Mouse (Mus musculus): ENCODE results near the gene Ly6g6d.

GRCm38 (mm10) chr17:35071454-35071853 lies 6.4 kb downstream of the Ly6g6d start:
- no peak for TF ChIP-seq POLR2A (IDR thresholded peaks at IDR 0.05; ENCODE audit: low read depth, low read length)
- TF ChIP-seq CTCF (IDR thresholded peaks at IDR 0.05; ENCODE audit: extremely low read depth, insufficient read depth, insufficient read length, insufficient replicate concordance), result no peak

All from spleen, adult 2 months (tissue).